Mouse (Mus musculus): ENCODE results near the gene Skap2.

- TF ChIP-seq CTCF (IDR thresholded peaks at IDR 0.05; ENCODE audit: extremely low read depth, insufficient read depth, low read length): no peak
- no peak for TF ChIP-seq POLR2A (IDR thresholded peaks at IDR 0.05; ENCODE audit: extremely low read depth, insufficient read depth, low read length)
Observed at GRCm38 (mm10) chr6:51825621-51826021, 186.7 kb downstream of the Skap2 start.
